Mouse (Mus musculus) layer of hippocampus, postnatal 10 days (tissue): ENCODE measurements around the gene Tppp3. TPM values are rescaled to one million over a fixed set of nuclear protein-coding genes. Genes with fewer than 3 reads are reported as not detected.

Source experiments
- DNase-seq, 2 experiments: peaks; one replicate each; pipeline ENCODE4 v3.0.0; 2021; ENCODE audit warnings: low spot score in 2 of 2
- total RNA-seq, 2 experiments: library from RNA; stranded (reverse); gene quantifications; 2 replicates each; pipeline ENCODE4 v1.2.3; 2021

Tppp3 gene
- total RNA-seq, 2 experiments from 2014 or later, result 34.5 to 40.0 TPM

GRCm38 (mm10) chr8:105488082-105488481 is 16.8 kb upstream of the Tppp3 start:
- no peak for DNase-seq

DNA sequence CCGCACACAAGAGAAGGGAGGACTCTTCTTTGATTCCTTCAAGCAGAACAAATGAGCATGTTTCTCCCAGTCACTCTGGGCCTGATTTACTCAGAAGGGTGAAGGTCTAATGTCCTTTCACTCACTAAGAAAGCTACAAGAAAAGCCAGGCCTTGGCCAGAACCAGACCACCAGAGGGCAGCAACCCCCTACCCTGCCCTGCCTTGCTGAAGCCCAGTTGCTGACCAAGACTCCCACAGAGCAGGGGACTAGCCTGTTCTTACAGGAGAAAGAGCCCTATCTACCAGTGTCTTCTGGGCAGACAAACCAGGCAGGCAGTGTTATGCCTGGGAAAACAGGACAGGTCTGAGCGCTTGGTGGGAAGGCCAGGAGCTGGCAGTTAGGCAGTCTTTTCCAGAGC is 13.1 kb upstream of the Tppp3 start:
- peak; percentile 56 to 68 for DNase-seq

GRCm38 (mm10) chr8:105484030-105484368 is 12.7 kb upstream of the Tppp3 start:
- DNase-seq, result no peak

GRCm38 (mm10) chr8:105483212-105484029 is 12.1 kb upstream of the Tppp3 start:
- DNase-seq, result peak; percentile 50 to 52

DNA sequence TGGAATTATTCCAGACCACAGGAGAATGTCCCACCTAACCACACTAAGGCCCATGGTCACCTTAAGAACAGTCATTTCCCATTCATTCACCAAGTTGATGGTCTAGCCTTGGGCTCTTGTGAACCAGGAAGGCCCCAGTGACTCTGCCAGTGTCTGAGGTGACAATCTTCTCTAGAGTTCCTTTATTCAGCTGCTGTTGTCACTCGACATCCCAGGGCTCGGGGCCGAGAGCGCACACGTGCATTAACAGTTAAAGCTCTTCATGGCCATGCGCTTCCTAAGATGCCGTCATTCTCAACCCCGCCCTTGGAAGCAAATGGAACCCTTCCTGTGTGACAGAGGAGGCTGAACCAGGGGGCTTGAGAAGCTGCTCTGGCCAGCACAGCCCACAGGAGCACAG is 10.8 kb upstream of the Tppp3 start:
- DNase-seq, result no peak

DNA sequence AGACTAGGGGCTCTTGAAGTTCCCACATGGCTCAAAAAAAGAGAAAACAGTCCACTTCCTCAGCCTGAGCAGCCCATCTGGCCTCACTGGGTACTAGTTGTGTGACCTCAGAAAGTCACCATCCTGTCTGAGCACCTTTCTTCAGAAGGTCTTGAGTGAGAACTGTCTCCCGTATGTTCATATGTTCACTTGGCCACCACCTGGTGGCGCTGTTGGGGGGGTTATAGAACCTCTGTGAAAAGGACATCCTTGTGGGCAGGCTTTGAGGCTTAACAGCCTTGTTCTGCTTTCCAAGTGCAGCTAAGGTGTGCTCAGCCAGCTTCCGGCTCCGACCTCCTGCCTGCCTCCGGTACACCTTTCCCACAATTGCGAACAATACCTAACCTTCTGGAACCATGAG is 10.1 kb upstream of the Tppp3 start:
- DNase-seq, result no peak

- DNase-seq, result no peak
These were observed 9.7 kb upstream of the Tppp3 start for GRCm38 (mm10) chr8:105481013-105481412.

DNA sequence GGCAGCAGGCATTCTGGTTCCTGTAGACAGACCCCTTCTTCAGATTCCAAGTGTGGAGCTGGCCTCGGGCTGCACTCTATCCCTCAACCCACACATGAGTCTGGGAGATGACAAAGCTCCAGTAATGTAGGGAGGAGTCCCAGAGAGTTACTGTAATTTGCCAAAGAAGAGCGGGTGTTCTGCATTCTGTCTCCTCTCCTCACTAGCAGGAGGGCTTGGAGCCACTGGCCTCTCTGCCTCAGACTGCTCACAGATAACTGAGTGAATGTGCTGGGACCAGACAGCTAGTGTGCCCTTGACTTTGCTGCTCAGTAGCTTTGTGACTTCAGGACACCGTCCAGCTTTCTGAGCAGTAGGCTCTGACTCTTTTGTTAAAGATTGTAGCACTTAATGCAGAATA is 6.5 kb upstream of the Tppp3 start:
- DNase-seq, result no peak

- peak; percentile 55 to 70 for DNase-seq
These were observed 5.5 kb upstream of the Tppp3 start for GRCm38 (mm10) chr8:105476628-105477413.

DNA sequence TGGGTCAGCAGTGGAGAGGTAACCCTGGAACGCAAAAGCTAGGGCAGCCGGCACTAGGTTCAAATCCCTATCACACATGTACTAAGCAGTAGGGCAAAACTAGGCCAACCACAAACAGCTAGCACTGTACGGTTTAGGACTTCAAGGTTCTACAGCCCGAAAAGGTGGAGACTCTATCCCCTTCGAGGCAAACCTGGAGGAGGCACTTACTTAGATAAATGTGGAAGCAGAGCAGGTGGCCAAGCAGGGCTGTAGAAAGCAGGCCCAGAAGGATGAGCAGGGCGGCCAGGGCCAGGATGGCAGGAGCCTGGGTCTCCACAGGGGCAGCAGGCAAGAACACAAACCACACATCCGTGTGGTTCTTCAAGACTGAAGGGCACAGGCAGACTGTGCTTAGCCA is 4.8 kb upstream of the Tppp3 start:
- DNase-seq, result no peak

DNA sequence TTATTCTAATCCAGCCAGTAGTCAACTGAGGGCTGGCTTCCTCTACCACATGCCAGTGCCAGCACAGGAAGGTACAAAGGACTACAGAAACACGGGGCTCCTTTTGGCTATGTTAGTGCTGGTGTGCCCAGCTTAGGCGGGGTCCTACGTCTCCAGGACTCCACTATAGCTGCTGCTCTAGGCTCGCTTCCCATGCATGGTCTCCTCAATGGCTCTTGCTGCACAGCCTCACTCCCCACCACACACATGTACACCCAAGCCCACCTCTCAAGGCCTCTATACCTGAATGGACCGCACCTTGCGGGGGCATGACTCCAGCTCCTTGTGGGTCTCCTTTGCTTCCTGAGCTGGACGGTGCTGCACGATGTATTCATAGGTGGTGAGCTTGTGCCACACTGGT is 4.4 kb upstream of the Tppp3 start:
- DNase-seq, result no peak

- DNase-seq, result no peak
These were observed 3.9 kb upstream of the Tppp3 start for GRCm38 (mm10) chr8:105475254-105475653.

DNA sequence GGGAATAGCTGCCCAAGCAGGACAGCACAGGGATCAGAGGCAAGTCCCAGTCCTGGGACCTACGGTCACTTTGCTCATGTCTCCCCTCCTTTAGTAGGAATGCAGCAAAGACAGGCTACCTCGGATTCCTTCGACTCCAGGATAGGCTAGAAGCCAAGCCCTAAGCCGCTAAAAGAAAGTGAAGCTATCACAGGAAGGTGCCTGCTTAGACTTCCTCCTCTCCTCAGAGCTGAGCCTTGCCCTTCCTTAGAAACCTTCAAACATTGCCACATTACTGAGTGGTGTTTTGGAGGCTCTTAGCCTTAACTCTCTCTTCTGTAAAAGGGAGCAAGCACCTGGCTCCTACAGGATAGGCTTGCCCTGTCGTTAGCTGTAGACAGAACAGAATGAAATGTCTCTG is 3.4 kb upstream of the Tppp3 start:
- DNase-seq, result no peak

GRCm38 (mm10) chr8:105473816-105474606 is 2.7 kb upstream of the Tppp3 start:
- DNase-seq, result peak; percentile 32 to 51

GRCm38 (mm10) chr8:105472983-105473382 is 1.7 kb upstream of the Tppp3 start:
- DNase-seq, result no peak

GRCm38 (mm10) chr8:105472414-105472932 is 1.1 kb upstream of the Tppp3 start:
- no peak for DNase-seq

GRCm38 (mm10) chr8:105470681-105471313 is 529 bp downstream of the Tppp3 start:
- DNase-seq, result no peak

DNA sequence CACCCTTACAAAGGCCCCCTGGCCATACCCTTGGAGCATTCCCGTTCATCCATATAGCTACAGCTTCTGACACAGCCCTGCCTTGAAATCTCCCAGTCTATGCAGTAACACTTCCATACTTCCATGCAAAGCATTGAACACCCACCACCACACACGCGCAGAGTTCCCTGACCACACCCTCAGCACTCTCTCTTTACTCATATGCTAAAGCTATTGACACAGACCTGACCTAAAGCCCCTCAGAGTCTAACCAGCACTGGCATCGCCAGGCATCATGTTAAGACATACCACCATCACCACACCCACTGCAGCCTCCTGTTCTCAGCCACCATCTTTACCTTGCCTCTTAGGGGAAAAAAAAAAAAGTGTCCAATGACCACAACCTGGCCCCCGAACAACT is 1.1 kb downstream of the Tppp3 start:
- no peak for DNase-seq

DNA sequence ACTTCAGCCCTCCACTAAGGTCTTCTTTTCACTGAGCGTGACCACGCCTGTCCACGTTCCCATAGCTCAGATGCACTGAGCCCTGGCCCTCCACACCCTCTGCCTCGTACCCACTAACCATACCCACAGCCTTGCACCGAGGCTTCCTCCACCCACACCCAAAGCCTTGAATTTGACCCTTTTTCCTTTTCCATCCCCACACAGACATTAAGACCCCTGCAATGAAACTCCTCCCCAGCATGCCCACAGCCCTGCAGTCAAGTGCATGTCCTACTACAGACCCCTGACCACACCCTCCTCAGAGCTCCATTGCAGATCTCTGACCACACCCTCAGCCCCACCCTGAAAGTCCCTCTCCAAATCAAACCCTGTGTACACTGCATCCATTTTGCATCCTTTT is 1.5 kb downstream of the Tppp3 start:
- no peak for DNase-seq

GRCm38 (mm10) chr8:105469041-105469695 is 2.2 kb downstream of the Tppp3 start:
- peak; percentile 44 to 51 for DNase-seq
